Mouse (Mus musculus) lung, postnatal 25 days (tissue): ENCODE results near the gene Hist1h4j.
"Not testable (repeated sequence)": the region's sequence is repeated elsewhere in the genome, so short reads cannot be mapped to it uniquely, and the experiment has no call there.

ENCODE experiments used
- DNase-seq: peaks from one replicate; pipeline ENCODE4 v3.0.0; 2022; ENCODE audit warnings: low spot score

Gene Hist1h4j

GRCm38 (mm10) chr13:21727948-21728572 lies 6.8 kb upstream of the Hist1h4j start:
- DNase-seq = no peak

DNA sequence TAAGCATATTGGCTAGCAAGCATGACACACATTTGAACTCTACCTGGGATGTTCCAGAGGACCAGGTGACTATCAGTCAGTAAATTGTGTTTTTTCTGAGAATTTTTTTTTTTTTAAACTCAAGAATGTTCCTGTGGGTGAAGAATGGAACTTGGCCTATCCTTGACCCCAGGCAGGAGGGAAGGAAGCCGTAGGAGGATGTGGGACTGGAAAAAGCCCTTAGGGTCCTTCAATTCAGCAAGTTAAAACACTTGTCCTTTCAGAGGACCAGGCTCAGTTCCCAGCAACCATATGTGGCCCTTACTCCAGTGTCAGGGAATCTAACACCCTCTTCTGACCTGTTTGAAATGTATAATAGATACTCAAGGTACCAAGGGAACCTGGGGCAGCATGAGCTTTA lies 5.3 kb upstream of the Hist1h4j start:
- DNase-seq = no peak

DNA sequence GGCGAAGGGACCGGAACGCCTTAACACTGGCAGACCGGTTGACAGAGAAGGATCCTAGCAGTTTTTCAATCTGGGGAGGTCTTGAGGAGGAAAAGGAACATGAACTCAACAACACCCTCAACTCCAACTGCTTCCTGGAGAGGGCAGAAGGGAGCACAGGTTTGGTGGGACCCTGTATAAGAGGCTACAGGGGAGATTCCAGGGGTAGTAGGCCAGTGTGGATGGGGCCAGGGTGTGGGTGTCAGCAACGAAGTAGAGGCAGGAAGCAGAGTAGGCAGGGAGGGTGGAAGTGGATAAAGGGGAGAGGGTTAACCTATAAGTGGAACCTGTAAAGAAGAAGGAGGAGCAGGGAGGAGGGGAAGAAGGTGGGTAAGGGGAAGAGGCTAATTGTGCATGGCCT lies 1.4 kb upstream of the Hist1h4j start:
- DNase-seq = no peak

DNA sequence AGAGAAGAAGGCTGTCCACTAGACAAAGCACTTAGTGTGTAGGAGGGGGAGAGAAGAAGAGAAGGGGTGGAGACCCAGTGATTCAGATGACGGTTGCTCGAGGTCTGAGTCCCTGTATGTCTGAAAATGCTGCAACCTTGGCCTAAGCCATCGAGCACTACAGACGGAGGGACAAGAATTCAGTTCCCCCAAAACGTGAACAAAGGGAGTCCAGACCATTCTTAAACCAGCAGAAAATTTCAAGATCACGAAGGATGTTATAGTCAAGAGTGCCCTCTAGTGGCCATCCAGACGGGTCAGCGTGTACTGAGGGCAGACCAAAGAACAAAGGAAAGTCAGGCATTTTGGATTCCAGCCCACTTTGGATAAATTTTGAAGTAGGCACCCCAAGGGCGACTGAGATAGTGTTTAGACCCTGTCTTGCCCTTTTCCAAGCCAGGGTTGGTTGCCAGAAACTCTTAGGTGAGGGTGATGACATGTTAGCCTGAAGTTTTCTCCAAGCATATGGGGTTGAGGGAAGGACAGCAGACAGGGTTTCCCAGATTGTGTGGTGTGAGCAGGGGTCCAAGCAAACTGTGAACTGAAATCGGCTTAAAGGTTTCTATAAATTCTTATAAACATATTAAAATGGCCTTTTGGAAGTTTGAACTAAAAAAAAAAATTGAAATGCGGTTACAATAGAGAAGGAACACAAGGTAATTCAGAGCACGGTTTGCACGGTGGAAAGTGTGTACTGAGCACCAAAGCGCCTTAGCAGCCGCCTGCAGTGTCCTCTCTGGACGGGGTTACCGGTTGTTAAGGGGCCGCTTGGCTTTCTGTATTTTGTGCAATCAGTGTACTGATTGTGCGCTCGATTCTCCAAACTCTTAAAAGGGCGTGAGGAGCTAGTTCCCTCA lies 606 bp upstream of the Hist1h4j start:
- peak; percentile 89 for DNase-seq

DNA sequence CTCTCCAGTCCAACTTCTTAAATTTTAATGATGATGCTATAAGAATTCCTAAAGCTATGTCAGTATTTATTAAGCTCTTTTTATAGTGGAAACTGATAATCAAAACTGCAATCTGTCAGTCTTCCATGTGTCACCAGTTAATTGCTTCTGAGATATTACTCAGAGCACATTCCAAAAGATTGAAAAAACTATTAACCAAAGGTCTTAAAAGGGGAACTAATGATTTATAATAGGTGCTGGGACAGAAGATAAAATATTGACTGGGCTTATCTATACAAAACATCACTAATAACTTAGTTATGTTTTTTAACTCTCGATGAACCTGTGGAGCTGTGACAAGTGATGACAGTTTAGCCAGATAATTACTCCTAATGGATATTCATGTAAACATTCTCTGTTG lies 10.1 kb downstream of the Hist1h4j start:
- no peak for DNase-seq

DNA sequence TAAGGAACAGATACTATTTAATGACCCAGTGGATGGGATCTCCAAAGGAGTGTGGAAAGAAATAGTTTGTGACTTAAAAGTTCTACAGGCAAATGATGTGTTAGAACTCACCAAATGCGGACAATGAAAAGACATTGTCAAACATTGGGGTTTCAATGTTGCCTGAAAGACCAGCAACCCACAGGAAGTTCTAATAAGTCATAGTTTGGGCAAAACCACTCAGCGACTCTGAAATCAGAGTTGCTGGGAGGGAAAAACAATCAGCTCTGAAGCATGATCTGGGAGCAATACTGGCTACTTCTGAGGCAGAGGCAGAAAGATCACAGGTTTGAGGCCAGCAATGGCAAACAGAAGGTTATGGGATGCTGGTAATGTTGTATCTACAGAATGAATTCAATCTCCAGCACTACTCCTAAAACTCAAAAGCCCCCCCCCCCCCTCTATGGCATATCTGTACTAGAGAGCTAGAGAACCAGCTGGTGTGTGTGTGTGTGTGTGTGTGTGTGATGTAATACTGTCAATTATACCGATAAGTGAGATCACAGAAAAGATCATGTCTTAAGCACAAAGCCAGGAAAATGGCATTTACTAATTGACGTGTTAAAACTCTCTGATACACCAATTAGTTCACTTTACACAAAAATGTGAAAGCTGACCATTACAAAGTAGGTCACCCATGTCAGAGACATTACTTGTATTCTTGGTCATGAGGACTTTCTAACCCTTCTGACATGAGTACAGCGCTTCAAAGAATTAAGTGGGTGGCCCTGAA lies 14.7 kb downstream of the Hist1h4j start:
- no peak for DNase-seq

DNA sequence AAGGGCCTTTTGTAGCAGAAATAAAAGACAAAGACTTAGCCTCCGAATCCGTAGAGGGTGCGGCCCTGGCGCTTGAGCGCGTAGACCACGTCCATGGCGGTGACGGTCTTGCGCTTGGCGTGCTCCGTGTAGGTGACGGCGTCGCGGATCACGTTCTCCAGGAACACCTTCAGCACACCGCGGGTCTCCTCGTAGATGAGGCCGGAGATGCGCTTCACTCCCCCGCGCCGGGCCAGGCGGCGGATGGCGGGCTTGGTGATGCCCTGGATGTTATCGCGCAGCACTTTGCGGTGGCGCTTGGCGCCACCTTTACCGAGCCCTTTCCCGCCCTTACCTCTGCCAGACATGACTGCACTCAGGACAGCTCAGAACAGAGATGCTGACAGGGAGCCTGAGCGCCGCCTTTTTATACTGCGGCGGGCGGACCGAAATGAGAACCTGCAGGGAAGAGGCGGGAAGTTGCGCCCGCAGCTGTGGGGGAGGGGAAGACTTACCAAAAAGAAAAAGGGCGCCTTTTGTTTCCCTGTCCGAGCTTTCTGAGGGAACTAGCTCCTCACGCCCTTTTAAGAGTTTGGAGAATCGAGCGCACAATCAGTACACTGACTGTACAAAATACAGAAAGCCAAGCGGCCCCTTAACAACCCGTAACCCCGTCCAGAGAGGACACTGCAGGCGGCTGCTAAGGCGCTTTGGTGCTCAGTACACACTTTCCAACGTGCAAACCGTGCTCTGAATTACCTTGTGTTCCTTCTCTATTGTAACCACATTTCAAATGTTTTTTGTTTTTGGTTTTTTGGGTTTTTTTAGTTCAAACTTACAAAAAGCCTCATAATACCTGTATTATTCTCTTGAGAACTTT lies 15.5 kb downstream of the Hist1h4j start, which contains the start of gene Hist1h4k:
Gene Hist1h4k, minus strand, starts transcription at position 347 of the 859 bp plus-strand sequence.
- peak; percentile 89 for DNase-seq

DNA sequence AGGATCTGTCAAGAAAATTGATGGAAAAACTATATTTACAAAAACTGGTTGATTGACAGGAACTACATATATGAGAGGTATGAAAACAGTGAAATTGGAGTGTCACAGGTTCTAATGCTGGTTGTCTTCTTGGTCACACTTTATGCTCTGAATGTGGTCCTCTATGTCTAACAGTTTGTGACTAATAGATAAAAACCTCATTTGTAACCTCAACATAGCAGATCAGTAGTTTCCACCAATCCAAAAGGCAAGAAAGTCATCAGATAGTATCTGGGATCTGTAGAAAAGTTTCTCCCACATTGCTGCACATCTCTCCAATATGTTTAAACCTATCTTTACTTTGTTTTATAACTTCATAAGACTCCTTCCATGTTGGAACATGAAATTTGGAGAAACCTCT lies 16.6 kb downstream of the Hist1h4j start:
- DNase-seq = no peak

- no peak for DNase-seq
Observed at GRCm38 (mm10) chr13:21751827-21752226, 17.0 kb downstream of the Hist1h4j start.

DNA sequence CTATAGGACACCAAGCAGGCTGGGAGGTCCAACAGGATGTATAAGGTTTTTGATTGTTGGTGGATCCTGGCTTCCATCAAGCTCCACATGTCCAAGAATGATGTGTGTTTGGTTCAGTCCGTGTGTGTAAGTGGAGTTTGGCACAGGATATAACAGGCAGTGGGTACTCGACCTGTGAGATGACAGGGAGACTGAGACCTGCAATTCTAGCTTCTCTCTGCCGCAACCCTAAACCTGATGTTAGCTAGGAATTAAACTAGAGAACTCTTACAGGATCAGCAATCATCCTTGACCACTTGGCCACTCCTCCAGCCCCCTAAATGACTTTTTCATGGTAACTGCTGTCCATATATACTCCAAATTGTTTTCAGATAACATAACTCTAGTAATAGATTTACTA lies 17.5 kb downstream of the Hist1h4j start:
- no peak for DNase-seq

DNA sequence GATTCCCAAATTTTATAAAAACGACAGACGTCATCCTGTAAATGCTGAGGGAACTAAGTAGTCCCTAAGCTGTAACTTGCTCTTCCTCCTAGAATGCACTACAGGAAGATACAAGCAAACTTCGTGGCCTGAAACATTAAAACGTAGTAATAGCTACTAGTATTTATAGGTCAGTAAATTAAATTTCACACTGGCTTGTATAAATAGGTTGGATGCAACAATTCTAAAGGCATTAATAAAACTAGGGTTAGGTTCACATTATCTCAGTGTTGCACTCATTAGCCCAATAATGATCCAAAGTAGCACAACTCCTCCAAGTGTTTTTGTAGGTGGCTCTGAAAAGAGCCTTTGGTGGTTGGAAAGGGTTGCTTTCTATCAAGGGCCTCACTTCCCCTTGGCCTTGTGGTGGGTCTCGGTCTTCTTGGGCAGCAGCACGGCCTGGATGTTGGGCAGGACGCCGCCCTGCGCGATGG lies 18.2 kb downstream of the Hist1h4j start:
- no peak for DNase-seq

DNA sequence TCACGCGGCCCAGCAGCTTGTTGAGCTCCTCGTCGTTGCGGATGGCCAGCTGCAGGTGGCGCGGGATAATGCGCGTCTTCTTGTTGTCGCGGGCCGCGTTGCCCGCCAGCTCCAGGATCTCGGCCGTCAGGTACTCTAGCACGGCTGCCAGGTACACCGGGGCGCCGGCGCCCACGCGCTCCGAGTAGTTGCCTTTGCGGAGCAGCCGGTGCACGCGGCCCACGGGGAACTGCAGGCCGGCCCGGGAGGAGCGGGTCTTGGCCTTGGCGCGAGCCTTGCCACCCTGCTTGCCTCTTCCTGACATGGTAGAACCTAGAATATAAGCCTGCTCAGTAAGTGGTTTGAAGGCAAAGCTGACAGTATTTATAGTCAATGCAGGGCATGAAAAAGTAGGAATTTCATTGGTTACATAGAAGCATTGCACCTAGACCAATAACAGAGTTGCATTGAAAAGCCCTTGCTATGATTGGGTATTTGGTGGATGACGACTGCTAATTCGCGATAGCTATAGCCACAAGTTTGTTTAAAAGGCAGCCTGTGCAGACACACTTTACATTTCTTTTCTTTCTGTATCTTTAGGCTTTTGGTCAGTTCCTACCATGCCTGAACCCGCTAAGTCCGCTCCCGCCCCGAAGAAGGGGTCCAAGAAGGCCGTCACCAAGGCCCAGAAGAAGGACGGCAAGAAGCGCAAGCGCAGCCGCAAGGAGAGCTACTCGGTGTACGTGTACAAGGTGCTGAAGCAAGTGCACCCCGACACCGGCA lies 18.8 kb downstream of the Hist1h4j start, which contains the start of the genes Hist1h2ak and Hist1h2bn:
Gene Hist1h2ak, minus strand, starts transcription at position 304 of the 762 bp plus-strand sequence.
Gene Hist1h2bn, plus strand, starts transcription at position 600 of the 762 bp plus-strand sequence.
- peak; percentile 91 for DNase-seq

DNA sequence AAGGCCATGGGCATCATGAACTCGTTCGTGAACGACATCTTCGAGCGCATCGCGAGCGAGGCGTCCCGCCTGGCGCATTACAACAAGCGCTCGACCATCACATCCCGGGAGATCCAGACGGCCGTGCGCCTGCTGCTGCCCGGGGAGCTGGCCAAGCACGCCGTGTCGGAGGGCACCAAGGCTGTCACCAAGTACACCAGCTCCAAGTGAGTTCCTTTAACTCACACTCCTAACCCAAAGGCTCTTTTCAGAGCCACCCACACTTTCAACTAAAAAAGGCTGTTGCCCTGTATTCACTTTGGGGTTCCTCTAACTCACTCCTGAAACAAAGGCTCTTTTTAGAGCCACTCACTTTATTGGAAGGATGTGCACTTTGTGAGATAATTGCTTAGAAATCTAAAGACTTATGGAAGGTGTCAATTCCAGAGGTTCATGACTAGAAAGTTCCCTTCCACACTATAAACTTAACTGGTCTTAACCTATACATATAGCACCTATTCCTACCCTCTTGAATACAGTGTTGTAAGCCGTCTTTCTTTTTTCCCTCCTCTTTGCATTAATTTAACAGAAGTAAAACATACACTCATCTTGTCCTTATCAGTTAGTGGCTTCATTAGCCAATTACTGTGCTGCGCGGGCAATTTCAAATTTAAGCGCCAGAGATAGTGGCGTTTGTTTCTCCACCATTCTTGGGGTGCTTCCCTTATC lies 19.6 kb downstream of the Hist1h4j start:
- not testable (repeated sequence) for DNase-seq

DNA sequence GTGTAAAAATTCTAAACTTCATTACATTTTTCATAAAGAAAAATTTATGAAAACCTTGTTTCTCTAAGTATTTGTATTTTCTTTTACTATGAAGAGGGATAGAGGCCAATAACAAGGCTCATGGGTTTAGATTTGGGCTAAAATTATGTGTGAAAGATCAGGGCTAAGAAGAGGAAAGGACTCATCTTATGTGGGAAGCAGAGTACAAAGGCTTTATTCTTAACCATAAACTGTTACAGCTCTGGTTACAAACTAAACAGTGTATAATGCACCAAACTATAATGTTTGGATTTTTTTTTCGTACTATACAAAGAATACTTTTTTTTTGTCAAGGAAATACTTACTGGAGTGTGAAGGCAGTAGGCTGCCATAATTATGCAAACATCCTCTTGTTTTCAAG lies 20.8 kb downstream of the Hist1h4j start:
- no peak for DNase-seq

- DNase-seq = peak; percentile 91
Observed at GRCm38 (mm10) chr13:21778814-21779766, 44.2 kb downstream of the Hist1h4j start.

DNA sequence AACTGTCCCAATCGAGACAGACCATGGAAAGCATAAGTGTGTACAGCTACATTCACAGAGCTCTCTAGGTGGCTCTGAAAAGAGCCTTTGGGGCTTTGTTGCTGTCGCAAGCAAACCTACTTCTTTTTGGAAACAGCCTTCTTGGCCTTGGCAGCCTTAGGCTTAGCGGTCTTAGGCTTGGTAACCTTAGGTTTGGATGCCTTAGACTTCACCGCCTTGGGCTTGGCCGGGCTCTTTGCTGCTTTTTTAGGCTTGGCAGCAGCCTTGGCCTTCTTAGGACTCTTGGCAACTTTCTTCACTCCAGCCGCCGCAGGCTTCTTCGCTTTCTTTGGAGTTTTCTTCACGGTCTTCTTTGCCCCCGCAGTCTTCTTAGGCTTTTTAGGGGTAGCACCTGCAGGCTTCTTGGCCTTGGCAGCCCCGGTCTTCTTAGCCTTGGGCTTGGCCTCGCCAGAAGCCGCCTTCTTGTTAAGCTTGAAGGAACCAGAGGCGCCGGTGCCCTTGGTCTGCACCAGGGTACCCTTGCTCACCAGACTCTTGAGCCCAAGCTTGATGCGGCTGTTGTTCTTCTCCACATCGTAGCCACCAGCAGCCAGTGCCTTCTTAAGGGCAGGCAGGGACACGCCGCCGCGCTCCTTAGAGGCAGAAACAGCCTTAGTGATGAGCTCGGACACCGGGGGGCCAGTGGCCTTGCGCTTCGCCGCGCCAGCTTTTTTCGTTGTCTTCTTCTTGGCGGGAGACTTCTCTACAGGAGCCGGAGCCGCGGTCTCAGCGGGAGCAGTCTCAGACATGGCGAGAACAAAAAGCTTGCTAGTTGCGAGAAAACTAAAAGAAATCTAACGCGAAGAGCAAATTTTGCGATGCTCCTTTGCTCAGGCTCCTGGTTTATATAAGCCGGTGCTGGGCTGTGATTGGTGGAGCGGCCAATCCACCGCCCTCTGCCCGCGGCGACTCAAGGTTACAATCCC lies 45.2 kb downstream of the Hist1h4j start, which contains the start of gene Hist1h1b:
Gene Hist1h1b, minus strand, starts transcription at position 859 of the 965 bp plus-strand sequence.
- peak; percentile 34 for DNase-seq

DNA sequence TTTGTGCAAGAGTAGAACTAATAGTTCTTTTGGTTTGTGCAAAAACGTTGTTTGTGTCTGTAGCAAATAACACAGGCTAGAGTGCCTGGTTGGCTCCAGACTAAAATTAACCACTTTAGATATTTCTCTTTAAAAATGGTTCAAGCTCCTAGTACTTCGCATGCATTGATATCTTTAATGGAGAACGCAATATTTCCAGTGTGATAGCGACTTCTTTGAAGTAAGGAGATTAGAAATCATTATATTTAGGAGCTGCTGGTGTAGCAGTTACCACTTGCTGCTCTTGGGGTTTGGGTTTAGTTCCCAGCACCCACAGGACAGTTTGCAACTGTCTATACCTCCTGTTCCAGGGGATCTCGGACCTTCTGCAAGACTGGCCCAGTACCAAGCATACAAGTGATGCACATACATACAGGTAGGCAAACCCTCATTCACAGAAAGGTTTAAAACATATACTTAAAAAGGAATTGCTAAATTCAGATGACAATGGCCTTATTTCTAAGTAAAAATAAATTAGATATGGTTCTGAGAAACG lies 46.2 kb downstream of the Hist1h4j start:
- no peak for DNase-seq
